Mouse (Mus musculus) layer of hippocampus, adult 9-10 months (tissue): ENCODE results near the gene Cygb.
"Not testable (repeated sequence)": the region's sequence is repeated elsewhere in the genome, so short reads cannot be mapped to it uniquely, and the experiment has no call there.

Experiments
- DNase-seq: peaks from one replicate; pipeline ENCODE4 v3.0.0; 2022; ENCODE audit warnings: low spot score

Cygb gene

DNA sequence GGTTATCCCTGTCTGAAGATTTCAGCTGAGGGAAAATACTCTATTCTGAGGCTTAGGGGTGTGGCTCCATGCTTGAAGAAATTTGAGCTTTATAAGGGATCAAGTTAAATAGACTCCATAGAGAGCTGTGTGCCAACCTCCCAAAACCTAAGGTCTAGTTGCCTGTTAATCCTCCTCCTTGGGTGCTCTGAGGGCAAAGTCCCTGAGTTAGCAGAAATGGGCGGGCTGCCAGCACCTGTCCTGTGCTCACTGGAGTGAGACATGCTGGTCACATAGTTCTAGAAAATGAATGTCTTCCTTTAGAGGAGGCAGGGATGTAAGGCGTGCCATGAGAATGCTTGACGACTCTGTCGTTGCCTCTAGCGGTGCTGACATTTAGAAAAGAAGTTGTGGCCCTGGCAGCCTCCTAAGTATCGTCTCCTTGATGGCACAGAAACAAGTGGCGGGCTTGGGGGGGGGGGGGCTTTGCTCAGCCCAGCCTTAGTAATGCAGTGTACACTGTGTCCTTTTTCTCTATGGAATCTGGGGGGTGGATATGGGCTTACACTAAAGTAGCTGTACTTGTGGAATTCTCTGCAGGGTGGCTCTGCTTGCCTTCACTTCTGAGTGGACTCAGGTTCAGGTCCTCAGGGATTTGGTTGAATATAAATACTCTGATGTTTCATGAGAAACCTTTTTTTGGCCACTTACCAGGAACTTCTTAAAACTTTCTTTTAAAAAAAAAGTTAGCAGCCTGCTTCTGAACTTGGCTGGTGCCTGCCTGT is 20.7 kb upstream of the Cygb start:
- no peak for DNase-seq

DNA sequence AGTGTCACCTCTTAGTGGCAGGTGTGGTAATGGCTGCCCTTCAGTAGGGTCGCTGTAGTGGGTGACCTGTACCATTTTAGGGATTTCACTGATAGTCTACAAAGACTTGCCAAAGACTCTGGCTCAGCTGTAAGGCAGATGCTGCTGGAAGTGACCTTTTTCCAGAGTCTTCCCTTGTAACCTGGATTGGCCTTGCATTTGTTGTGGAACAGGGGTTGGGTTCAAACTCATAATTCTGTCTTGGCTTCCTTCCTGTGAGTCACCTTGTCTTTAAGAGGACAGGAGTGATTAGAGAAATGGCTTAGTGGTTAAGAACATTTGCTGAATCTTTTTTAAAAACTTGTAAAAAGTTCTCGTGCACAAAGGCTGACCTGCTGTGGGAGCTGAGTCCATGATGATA is 19.3 kb upstream of the Cygb start:
- DNase-seq: no peak

DNA sequence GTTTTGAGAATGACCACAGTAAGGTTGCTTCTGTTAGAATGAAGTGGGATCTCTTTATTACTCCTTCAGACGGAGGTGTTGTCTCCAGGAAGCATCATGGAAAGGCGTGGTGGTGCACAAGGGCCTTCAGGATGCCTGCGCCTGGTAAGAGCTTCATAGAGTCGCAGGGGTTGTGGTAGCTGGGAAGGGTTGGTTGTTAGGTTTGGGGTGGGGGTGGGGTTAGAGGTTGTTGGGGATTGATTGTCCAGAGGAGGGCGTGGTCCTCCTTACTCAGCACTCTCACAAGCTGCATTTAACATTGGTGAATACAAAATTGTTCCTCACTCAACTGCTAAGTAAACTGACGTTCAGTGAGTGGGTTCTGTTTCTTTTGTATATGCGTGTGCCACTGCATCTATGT is 18.5 kb upstream of the Cygb start:
- DNase-seq: no peak

DNA sequence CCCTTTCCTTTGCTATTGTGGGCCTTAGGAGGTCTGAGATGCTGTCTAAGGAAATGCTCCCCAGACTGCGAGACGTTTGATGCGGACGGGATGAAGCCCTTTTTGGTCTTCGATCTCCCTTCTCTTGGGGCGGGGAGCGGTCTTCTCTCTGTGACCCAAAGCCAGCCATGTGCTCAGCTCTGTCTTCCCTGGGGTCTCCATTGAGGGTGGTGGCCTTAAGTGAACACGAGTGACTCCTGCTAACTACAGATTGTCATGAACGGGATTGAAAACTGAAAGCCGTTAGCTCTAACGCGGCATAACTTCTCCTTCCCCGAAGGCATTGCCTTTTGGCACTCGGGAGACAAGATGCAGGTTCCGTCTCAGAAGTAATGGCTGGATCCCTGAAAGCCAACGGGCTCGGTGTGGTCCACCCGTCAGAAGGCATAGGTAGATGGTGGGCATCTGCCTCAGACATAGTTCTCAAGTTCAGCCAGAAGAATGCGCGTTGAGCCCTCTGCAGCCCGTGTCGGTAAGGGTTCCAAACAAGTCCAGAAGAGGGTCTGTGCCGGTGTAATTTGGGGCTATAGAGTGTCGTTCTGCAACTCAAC is 17.8 kb upstream of the Cygb start:
- DNase-seq: no peak

DNA sequence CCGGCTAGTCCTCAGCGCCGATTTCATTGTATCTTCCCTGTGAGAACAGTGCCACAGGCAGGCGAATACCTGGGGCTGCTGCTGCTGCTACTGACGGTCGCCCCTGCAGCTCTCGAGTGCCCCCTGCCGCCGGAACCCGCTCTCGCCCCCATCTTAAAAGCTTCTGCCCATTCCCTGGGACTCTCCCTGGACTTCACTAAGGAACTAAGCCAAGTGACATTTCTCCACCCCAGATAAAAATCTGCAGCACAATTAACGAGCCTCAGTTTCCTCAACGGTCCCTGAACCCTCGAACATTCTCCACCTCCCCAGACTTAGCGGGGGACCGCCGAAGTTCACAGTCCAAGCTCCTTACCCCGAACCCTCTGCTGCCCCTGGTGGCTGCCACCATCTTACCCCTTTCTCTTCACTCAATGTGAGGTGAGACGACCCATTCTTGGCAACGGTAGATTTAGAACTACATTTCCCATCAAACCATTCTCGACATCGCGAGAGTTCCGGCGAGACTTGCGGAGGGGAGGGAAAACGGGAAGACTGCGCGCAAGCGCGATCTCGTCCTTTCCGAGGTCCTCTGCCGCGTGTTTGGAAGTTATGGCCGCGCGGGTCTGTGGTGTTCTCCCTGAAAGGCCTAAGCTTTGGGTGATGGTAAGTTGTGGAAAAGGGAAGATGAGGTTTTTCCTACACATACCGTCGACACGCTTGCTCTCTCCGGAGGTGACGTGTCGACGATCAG is 17.2 kb upstream of the Cygb start:
- peak; percentile 98 for DNase-seq

DNA sequence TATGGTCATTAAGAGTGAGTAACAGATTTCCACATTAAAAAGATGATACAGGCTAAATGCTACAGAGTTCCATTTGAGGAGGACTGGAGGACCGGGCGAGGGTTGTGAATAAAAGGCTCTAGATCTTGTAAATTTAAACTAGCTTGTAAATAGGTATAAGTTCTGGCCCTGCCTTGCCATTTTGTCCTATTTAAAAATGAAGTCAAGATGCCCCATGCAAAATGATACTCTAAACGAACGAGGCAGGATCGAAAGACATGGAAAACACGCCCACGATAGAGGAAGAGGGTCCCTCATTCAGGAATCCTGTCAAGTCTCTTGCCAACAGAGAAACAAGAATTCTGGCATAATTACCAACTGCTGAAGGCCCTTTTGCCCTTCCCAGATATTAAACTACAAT is 16.3 kb upstream of the Cygb start:
- no peak for DNase-seq

DNA sequence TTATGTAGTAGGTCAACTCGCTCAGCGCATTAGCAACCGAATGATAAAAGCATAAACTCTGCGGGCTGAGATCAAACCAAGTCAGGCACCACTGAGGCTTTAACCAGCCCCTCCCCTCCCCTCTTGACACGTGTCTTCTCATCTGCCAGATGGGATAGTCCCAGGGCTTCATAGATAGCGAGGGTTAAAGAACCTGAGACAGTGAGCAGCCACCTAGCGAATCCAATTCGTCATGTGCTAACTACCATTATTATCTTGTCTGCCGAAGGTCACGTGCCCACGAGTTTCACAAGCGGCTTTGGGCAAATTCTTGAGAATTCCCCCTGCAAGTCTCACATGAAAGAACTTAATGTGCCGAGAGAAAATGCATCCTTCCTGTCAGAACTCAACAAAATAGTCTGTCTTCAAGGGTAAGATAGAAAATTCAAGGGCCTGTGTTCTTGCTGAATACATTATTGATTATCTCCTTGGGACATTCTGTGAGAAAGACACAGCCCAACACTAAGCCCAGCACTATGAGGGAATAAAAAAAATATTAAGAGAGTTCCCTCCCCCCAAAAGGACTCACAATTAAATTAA is 15.8 kb upstream of the Cygb start:
- no peak for DNase-seq

DNA sequence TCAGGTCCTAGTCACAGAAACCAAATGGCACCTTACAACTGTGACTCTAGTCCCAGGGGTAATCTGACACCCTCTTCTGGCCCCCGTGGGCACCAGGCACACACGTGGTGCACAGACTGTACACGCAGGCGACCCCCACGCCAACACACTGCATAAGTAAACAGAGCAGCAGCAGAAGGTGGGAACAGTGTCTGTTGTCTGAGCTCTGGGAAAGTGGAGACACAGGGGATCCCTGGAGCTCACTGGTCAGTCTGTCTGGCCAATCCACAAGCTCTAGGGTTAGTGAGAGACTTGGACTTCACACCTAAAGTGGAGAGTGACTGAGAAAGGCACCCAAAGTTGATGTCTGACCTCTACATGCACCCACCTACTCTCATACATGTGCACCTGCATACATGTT is 15.2 kb upstream of the Cygb start:
- no peak for DNase-seq

DNA sequence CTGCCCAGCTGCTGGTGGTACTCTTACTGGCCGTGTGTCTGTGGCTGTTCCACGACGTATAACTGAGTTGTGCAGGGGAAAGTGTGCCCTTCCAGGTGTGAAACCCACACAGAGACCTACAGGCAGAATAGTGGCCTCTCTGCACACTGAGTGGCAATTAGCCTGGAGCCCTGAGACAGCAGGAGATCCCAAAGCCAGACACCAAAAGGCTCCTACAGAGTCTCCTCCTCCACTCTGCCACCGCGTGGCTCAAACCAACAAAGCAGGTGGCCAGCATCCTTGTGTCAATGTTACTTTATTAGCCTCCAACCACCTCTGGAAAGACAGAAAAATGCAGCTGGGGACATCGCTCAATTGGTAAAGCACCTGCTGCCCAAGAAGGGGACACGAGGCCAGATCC is 14.7 kb upstream of the Cygb start:
- DNase-seq: no peak

DNA sequence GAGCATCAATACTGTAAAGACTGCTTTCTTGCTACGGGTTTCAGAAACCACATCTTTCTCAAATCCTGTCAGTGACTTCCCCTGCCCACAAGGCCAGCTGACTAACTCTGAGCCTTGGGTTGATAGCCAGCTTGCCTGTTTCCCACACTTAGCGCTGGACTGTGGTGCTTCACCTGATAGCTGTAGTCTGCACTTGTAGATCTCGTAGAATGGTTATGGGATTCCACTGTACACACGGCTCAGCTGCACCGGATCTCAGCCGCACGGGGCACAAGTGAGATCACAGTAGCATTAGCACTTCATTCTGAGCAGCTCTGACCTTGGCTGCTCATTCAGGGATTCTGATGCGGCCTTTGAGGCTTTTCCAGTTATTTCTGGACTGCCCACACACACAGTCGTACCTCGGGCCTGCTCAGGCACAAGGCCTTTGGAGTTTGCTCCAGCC is 14.3 kb upstream of the Cygb start:
- DNase-seq: no peak

DNA sequence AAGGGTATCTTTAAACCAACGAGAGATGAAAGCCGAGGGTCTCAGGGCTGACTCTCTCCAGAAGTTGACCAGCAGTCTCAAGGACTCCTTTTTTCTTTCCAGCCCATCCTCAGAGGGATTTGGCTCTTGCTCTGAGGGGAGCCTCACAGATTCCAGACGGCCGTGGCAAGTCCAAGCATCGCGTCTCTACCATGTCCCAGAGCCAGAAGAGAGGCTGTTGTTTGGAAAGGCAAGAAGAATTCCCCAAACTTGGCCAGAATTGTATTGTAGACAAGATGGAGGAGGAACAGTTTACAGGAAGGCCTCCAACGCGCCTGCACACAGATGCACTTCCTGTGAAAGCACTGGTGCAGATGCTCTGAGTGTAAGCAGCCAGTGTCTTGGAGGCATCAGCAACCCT is 13.8 kb upstream of the Cygb start:
- DNase-seq: no peak

DNA sequence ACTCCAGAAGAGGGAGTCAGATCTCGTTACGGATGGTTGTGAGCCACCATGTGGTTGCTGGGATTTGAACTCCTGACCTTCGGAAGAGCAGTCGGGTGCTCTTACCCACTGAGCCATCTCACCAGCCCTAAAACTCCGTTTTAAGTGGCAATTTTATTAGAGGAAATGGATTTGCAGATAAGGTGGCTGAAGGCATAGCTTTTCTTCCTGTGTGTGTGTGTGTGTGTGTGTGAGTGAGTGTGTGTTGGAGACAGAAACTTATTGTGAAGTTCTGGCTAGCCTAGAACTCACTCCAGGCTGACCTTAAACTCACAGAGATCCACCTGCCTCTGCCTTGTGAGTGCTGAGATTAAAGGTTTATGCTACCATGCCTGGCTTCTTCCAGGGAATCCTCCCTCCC is 12.9 kb upstream of the Cygb start:
- DNase-seq: not testable (repeated sequence)

DNA sequence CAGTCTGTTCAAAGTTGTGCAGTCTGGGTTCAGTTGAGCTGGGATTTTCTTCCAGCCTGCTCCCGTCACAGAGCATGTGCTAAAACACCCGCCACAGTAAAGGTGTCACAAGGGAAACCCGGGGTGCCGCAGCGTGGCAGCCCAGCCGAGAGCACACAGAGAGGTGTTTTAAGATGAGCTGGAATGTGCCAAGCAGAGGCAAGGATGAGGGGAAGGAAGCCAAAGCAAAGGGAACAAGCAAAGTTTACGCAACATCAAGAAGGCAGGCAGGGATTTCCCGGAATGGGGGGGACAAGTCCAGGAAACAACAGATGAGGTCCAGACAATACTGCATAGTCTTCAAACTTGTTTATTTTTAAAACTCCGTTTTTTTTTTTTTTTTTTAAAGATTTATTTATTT is 12.5 kb upstream of the Cygb start:
- no peak for DNase-seq

DNA sequence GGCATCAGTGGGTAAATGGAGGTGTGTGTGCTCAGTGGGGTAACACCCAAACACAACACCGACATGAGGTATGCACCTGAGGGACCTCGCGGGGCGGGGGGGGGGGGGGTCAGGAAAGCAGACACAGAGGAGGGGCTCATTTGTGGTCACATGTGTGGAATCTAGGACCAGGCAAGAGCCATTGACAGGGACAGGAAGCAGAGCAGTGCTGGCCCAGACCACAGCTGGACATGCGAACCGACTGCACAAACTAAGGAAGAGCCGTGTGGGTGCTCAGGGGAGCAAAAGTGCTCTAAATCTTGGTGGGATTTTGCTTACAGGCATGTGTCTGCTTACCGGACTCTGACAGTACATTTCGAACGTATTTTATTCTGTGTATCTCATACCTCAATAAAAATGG is 11.2 kb upstream of the Cygb start:
- DNase-seq: no peak

DNA sequence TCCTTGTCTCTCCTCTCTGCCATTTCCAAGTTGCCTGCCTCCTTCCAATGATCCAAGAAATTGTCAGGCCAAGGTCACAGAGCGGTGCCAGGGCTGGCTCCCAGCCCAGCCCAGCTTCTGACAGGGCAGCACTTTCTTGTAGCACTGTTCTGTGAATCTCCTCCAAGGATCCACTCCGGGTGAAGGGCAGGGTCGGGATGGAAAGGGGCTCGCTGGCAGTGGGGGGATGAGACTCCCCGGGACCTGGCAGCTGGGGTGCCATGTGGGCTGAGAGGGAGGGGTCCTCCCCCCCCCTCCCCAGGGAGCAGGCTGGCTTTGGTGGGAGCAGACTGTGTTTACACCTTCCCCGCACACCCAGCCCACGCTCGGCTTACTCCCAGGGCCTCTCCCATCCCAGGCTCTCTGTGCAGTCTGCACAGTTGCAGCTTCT is 7.8 kb upstream of the Cygb start:
- DNase-seq: no peak

DNA sequence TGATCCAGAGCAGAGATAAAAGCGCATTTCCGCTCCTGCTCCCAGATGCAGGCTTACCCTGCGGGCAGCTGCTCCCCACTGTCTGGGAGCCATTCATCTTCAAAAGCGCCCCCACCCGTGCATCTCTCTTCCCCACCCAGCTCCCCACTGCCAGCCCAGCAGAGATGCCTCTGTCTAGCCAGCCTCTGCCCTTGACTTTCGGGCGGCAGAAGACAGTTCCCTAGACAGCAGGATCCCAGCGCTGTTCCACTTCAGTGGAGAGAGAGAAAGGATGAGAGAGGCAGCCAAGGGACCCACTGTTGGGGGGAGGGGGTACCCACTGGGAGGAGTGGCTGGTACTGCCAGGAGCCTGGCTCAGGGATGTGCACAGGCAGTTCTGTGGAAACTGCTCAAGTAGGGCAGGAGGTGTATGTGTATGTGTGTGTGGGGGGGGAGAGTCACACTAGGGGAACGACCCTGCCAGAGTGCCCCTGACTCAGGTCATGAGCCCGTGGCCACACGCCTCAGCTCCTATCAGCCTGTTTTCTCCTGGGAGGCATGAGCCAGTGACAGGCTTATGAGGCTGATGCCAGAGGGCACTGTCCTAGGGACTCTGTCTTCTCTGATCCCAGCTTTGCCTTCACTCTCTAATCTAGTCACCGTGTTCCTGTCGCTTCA is 7.3 kb upstream of the Cygb start:
- DNase-seq: no peak

DNA sequence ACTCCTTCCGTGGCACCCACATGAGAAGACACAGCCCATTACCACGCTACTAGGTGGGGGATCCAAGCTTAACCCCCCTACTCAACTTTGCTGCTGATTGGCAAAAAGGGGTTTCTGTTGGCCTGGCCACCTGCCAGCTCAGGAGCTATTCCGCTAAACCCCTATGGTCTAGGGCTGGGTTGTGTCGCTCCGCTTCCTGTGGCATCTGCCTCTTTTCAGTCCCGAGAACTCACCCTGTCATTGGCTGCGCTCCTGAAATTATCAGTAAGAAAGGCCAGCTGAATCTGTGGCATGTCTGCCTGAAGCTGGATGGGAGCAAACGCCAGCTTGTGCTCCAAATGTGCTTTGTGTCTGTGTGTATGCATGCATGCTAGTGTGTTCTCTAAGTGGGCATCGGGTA is 6.1 kb upstream of the Cygb start:
- DNase-seq: no peak

DNA sequence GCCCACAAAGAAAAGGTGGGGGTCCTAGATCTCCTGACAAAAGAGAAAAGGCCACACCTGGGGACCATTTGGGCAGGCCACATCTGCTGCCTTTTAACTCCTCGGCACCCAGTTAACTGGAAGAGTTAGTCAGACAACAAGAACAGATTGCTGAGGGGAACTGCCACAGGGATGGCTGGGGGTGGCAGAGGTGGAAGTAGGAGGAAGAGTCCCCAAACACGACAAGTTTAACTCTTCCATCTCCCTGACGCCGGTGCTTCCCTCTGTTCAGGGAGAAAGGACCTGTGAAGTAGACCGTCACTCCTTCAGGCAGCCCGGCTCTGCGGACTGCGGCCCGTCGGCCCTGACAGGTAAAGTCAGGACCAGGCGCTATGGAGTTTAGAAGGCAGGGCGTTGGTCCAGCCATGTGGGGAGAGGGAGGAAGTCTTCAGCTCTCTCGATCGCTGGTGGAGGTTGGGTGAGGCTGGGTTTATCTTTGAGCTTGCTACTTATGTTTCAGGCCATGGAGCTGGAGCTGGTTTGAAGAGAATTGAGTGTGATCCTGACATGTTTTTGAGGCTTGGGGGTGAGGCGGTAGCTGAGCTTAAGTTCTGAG is 5.0 kb upstream of the Cygb start:
- no peak for DNase-seq

DNA sequence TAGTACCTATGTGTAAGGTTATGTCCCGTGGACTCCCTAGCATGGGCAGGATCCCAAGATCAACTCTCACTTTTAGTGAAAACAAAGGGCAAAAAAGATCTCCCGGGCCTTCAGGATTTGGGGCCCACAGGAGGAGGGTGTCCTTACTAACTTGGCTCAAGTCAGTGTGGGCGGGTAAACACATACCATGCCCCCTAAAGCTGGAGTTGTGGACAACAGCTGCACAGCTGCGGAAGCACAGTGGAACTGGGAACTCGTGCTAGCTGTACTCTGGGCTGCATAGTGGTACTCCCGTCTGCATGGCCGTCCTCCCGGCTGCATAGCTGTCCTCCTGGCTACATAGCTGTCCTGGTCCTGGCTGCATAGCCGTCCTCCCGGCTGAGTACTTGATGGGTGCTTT is 4.1 kb upstream of the Cygb start:
- no peak for DNase-seq

DNA sequence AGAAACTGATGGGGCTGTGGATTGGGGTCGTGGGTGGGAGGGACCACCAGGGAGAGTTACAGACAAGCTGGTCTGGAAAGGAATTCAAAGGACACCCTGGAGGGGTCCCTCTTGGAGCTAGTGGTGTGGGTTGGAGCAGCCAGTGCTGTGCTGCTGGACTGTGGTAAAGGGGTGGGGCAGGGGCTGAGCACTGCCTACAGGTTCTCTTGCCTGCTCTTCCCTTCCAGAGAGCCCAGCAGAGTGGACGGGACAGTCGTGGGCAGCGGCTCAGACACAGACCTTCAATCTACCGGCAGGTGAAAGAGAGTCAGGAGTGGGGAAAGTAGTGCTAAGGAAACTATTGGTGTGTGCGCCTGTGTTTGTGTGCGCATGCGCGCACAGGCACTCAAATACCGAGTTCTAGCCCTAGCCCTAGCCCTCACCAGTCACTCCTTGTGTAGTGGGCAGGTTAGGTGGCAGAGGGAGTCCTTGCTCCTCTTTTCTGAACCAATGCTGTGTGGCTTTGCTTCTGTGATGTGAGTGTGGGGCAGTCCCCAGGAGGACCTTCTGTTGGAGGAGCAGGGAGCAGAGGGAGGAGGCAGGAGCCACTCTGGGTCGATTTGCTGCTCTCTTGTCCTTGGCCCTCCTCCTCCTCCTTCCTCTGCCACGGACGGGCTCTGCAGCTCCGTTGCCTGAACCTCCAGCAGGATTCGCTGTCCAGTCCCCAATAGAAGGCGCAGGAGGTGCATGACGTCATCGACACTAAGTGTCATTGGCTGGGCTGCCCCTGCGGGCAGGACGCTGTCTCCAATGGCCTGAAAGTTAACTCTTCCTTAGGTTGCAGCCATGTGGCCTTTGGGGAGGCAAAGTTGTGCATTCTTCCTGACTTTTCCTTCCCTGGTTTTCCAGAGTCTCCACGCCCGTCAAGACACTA is 3.5 kb upstream of the Cygb start:
- no peak for DNase-seq
